Mouse (Mus musculus): ENCODE data around the gene Antxr2. TPM values are rescaled to one million over a fixed set of nuclear protein-coding genes. Genes with fewer than 3 reads are reported as not detected.

The Antxr2 gene
- total RNA-seq, 2 experiments from 2014 or later, result 19.3 to 22.2 TPM

DNA sequence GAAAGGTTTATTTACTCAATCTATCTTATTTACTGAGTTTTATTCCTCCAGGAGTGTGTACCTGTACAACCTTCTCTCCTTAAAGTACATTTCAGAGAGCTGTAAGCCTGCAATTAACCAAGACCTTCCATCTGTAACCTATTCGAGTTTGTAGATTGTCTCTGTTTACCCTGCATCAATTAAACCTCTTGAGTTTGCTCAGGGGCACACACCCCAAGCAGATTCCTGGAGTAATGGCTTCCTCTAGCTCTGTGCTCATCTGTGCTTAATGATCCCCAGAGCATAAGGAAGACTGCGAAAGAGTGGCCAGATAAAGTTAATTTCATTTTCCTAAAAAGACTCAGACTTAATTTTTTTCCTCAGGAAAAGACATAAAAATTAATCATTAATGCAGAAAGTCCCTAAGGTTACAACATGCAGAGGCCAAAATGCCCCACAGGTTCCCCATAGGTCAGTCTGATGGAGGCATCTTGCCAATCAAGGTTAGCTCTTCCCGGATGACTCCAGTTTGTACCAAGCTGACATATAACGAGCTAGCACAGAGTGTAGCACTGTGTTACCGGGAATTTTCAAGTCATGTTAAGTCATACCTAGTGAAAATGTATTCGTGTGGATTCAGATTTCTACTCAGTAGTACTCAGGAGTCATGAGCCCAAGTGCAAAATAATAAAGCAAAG, 34.2 kb downstream of the Antxr2 start:
- no peak for ATAC-seq (ENCODE audit: poor library complexity, severe bottlenecking)

DNA sequence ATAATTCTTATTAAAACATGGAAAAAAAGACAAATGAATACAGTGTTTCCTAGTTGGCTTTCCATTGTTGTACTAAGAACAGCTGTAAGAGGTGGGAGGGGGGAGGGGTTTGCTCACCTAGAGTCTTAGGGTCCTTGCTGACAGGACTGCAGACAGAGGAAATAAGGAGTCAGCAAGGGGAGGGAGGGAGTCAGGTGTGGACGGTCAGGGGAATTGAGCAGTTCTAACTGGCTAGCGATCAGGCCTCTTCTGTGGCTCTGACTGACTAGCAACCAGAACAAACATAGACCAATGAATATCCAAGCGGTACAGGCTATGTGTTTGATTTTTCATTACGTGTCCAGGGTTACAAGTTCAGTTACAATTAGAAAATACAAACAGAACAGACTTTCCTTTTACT, 35.0 kb downstream of the Antxr2 start:
- ATAC-seq (ENCODE audit: poor library complexity, severe bottlenecking), result no peak

DNA sequence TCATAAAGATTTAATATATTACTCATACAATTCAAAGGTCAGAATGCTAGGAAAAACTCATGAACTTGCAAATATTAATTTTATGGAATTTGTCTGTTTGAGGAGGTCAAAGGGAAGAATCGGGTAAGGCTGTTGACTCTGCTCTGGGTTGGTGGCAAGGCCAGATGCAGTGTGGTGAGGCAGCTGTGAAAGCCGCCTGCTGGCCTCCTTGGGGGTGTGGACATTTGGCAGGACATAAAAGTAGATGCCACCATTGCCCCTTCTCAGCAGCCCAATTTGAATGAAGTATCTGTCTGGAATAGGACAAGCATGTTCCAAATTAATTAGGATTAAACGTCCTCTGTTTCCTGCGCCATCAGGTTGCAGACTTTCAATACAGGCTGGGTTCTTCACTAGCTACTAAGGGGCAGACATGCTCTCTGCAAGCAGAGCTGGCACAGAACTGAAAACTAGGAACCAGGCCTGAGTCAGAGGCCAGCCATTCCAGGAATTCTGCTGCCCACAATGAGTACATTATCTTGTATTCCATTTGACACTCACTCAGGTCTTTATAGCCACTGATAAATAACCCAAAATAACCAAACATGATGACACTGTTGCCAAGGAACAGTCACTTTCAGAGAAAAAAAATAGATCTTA, 44.1 kb downstream of the Antxr2 start:
- no peak for ATAC-seq (ENCODE audit: poor library complexity, severe bottlenecking)

DNA sequence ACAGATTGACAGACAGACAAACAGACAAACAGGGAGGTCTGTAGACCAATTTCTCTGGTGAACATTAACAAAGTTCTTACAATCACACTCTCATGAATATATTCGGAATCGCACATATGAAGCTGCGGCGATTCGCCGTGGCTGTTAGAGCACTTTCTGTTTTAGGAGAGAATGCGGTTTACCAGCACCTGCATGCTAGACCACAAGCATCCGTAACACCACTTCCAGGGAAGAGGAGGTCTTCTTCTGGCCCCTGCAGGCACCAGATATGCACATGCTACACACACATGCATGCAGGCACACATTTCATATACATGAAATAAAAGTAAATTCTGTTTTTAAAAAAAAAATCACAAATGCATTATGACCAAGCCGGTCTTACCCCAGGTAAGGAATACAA, 47.5 kb downstream of the Antxr2 start:
- ATAC-seq (ENCODE audit: poor library complexity, severe bottlenecking), result peak; percentile 63

DNA sequence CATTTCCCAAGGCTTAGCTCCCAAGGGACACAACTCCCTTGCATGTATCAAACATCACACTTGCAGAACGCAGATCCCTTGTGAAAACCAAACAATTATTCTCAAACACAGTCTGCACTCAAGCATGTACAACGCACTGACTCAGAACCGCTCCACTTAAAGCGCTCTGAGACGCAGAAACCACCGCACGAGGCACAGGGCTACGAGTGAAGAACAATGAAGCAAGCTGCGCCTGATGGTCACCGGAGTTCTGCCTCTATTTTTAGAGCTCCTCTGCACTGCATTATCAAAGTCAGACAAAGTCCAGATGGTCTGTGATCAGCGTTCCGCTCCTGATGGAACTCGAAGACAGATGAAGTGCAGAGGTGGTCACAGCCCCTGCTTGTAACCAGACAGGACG, 50.4 kb downstream of the Antxr2 start:
- ATAC-seq (ENCODE audit: poor library complexity, severe bottlenecking), result no peak

DNA sequence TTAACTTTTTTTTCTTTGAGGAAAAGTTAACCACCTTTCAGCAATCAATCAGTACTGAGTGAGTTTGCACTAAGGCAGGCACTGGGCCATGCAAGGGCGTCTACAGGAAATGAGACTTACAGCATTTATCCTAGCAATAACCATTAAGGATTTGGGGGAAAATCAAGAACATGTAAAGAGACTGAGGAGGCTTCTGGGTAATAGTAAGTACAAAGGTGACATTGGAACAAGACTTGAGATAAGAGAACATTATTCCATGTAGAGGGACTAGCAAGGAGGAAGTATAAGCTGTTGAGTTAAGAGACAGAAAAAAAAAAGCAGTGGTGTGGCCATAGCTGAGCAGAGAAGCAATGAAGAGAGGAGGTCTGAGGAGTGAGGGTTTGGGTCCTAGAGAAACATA, 57.5 kb downstream of the Antxr2 start:
- ATAC-seq (ENCODE audit: poor library complexity, severe bottlenecking), result no peak

DNA sequence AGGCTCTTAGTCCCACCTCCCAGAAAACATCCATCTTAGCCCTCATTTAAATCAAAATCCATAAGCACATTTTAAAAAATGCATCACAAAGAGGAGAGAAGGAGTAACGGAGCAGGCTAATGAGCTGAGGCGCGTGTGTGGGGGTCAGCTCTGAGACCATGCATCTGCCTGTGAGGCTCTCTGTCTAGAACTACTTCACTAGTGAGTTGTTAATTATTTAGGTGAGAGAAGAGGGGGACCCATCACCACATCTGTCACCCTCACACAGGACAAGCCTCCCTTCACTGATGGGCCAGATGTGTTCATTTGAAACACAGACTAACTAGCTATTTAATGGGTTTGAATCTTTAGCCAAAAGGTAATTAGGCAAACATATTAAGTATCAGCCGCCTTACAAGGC, 58.8 kb downstream of the Antxr2 start:
- ATAC-seq (ENCODE audit: poor library complexity, severe bottlenecking), result no peak

DNA sequence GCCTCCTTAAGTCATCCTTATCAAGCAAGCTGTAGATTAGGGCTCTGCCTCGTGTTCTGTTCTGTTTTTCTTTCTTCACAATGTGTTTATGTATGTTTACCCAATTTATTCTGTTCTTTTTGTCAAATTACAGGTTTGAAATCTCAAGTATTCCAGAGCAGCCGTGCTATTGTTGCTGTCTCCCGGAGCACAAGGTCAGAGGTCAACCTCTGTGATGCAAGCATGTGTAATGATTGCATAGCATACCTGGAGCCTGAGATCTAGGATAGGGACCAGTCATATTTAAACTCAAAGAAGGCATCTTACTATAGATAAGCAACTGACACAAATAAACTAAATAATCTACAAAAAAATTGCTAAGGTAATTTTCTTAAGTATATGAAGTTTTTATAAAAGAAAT, 59.6 kb downstream of the Antxr2 start:
- ATAC-seq (ENCODE audit: poor library complexity, severe bottlenecking), result no peak

DNA sequence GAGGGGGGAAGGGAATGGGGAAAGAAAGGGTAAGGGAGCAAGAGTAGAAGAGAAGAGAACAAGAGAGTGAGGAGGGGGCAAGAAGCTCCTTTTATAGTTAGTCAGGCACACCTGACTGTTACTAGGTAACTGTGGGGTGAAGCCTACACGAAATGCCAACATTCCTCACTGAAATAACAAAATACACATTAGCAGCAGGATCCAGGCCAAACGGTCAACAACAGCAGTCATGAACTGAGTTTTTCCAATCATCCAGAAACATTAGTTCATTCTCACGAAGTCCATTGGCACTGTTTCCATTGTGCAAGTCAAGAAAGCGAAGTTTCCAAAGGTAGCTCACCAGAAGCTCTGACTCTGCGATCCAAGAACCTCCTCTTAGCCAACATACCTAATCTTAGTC, 63.8 kb downstream of the Antxr2 start:
- ATAC-seq (ENCODE audit: poor library complexity, severe bottlenecking), result no peak

DNA sequence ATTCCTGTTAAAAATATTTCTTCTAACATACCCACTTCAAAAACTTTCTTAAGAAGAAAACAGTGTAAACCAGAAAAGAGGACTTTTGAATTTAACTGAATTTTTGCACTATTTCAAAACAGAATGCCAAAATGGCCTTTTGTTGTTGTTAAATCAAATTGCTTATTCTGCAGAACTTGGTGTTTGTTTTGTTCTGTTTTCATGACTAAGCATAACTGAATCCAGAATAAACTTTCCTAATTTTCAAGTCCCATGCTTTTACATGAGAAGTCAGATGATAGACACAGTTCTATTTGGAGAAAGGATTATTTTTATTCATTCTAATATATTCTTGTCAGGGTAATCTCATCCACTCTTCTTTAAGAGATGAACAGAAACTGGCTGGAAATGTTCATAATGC, 64.7 kb downstream of the Antxr2 start:
- no peak for ATAC-seq (ENCODE audit: poor library complexity, severe bottlenecking)

DNA sequence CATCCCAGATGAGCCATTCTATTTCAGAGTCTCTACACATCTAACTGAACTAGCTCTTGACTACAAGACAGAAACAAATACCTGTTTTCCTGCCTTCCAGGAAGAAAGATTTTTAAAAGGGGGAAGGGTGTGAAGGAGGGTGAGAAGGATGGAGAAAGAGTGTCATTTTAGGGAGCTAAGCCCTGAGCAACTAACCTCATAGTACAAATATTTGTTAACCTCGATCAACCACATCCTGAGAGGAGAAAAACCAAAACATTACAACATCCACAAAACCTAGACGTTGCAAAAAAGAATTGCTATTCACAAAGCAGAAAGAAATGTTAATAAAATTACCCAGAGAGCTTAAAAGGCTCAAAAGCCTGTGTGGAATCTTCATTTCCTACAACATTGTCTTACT, 66.4 kb downstream of the Antxr2 start:
- peak; percentile 58 for ATAC-seq (ENCODE audit: poor library complexity, severe bottlenecking)

DNA sequence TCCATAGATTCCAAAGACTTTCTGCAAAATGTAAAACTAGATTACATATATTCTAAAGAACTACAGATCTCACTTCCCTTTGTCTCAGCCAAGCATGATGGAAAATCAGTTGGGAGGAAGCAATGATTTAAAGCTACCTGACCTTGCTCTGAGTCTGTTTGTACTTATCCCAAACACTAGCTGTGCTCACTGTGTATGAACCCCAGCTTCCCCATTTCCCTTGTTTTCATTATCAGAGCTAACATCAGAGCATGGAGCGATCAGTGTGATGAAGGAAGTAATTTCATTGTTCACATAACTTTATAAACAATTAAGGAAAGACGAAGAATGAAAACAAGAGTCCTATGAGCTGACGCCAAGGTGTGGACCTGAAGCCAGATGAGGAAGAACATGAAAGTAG, 68.3 kb downstream of the Antxr2 start:
- ATAC-seq (ENCODE audit: poor library complexity, severe bottlenecking), result 0 out of 2 replicates have a peak, but pooled peaks have one; percentile 5

DNA sequence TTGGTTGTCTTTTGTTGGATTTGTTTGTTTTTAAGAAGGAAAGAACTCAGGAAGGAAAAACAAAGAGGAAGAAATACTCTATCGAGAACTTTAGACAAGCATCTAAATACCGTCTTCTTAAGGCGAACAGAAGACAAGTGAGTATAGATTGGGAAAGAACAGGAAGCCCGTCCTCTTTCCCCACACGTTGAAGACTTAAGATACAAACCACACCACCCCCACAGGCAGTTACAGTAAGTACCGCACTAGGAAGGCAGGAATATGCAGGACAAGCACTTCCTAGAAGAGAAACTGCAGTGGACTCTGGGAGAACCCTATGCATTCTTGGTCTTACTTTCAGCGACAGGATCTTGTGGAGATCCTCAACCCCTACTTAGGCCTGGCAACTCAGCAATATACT, 69.1 kb downstream of the Antxr2 start:
- ATAC-seq (ENCODE audit: poor library complexity, severe bottlenecking), result peak; percentile 66

DNA sequence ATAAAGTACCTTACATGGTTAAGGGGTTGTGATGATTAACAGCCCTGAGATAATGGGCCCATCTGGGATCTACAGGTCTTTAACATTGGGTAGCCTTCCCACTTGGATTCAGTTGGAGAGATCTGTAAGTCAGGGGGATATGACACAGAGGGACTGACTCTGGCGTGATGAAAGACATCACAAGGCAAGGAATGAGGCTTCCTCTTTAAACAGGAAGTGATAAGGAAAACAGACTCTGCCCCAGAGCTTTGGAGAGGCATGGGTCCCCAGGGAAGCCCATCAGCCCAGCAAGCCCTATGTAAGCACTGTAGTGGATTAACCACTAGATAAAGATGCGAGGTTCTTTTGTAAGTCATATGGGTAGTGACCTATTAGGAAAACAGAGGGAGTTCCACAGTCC, 71.2 kb downstream of the Antxr2 start:
- ATAC-seq (ENCODE audit: poor library complexity, severe bottlenecking), result peak; percentile 39; the same call in 1 of the 2 replicates

DNA sequence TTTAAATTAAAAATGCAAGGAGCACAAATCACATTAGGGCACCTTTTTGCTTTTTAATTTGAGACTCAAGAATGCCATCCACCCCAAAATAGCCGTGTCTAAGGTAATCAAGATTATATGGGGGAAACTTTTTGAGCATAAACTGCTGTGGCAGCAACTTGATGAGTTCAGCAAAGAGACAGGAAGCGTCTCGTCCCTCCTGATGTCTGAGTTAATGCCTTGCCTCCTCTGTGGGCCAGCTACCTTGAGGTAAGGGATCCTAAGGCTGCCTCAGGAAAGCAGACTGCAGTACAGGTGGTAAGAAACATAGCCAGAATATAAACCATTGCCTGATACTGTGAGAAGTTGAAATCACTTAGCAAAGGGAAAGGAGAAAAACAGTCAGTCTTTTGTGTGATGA, 71.8 kb downstream of the Antxr2 start:
- no peak for ATAC-seq (ENCODE audit: poor library complexity, severe bottlenecking)

DNA sequence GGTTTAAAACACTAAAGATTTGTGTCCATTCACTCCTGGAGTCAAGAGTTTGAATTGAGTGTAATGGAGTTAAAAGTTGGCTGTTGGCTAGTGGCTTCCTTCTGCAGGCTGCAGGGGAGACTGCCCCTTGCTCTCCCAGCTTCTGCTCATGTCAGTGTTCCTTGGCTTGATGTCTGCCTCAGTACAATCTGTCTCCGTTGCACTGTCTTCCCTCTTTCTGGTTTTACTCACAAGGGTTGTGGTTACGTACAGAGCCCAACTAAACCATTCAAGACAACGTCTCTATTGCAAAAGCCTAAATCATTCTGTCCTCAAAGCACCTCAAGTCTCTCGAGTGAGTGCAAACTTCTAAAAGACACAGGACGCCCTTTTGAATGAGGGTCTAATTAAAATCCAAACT, 73.3 kb downstream of the Antxr2 start:
- no peak; the same call in 1 of the 2 replicates for ATAC-seq (ENCODE audit: poor library complexity, severe bottlenecking)

DNA sequence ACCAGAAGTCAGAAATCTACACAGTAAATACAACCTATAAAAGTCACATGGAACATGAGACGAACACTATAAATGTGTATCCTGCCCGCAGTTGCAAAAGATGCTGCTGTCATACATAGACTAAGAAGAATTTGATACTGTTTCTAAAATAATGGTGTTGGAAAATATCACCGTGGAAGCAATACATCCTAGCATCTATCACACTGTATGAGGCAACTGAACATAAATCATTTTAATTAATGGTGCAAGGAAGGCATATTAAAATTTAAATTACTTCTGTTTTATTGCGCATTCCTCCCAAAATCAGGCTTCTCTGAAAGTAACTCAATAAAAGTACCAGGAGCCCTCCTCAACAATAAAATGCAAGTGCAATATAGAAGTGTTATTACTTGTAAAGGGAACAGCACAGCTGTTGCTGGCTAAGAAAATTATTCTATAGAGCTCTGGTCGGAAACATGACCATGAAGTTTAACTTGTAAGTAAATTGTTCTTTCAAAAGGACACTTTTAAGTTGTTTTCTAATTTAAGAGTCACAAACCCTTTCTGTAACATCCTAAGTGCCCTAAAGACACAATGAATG, 76.6 kb downstream of the Antxr2 start:
- no peak for ATAC-seq (ENCODE audit: poor library complexity, severe bottlenecking)

DNA sequence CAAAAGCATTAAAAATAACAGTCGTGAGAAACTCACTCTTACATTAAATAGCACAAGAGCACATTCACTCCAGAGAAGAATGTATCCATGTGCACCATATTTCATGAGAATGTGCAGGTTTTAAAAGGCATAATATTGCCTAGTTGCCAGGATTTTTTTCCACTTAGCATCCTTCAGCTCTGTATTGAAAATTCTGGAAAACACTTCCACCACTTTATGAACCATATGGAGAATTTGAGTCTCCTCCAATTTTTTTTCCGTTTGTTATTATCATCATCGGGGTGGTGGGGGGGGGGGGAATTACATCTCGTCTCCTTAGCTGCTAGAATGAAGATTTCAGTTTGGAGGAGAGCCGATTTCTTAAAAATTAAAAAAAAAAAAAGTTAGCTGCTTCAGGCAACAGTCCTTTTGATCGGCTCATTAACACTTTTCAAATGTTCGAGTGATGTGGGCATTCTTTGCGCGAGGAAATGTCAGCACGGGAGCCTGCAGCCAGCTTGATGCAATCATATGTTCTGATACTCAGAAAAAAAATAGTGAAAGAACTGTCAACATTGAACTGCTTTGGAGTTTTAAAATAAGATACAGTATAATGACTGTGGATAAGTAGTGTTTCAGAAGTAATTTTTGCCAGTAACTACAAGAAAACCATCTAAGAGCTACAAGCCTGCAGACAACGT, 77.5 kb downstream of the Antxr2 start:
- no peak for ATAC-seq (ENCODE audit: poor library complexity, severe bottlenecking)

DNA sequence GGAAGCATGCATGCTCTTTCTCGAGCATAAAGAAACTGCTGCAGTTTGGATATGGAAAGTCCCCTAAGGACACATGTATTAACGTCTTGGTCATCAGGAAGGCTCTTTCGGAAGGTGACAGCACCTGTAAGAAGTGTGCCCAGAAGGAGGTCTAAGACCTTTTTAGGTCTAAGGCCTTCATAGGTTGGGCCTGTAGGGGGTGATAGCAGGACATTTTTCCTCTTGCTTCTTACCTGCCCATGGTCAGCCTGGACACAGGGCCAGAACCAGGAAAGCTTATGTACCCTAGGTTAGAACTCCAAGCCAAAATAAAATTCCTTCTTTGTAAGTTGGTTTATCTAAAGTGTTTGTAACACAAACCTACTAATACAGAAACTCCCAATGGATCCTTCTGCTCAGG, 83.6 kb downstream of the Antxr2 start:
- ATAC-seq (ENCODE audit: poor library complexity, severe bottlenecking), result peak; percentile 48; the same call in 1 of the 2 replicates

DNA sequence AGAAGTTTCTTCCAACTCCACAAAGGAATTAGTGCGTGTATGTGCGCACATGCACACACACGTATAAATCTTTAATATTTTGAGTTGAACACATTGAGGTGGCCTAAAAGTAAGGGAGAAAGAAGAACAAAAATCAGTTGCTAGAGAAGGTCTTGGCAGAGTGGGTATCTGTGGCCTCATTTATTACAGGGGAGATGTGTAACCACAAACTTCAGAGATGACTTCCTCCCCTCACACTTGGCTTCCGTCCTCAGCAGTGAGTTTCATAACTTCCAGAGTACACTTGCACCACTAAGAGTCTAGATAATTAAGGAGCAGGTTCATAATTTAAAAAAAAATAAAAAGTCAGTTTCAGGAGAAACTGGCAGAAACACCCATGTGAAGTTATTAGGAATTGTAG, 84.6 kb downstream of the Antxr2 start:
- peak; percentile 98 for ATAC-seq (ENCODE audit: poor library complexity, severe bottlenecking)

DNA sequence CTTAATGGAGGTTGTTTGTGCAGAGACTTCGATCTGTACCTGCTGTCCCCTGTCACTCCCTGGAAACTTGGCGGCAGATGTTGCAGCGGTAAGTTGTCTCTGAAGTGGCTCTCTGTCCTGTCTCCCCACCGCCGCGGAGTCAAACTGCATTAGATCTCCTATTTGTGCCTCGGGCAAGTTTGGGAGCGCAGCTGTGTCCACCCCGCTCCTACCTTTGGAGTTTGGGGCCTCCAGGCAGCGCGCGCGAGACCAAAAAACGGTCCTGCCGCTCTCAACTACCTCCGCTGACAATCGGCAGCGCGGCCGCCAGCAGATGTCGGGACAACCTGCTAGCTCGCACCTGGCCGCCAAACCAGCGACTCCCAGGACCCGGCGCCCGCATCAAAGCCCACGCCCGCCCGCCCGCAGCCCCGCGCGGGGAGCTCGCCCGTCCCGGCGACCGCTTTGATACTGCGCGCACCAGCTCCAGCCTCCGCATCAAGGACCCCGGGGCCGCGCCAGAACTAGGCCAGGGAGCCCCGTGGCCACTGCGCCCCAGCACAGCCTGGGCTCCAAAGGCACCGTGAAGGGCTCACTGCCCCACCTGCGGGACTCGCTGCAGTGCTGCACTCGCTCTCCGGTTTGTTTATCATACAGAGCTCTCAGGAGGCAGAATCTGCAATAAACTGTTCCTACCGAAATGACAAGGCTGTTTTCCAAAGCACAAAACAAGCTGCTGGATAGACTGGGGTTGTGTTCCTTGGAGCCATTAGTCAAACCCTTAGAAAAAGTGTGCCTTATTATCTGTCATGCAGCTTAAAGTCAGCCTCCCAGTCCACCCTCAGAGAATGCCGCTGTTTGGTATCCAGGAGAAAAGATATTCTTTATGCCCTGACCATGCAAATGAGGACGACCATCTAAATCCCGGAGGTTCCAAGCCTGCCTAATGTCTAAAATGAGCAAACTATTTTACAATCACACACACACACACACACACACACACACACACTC, 95.4 kb downstream of the Antxr2 start:
- no peak for ATAC-seq (ENCODE audit: poor library complexity, severe bottlenecking)

All from megakaryocyte, adult 5-6 weeks (primary cell).